Mouse (Mus musculus) liver, embryonic 15.5 days (tissue): ENCODE data around the gene Cox10. TPM values are rescaled to one million over a fixed set of nuclear protein-coding genes. Genes with fewer than 3 reads are reported as not detected.

ENCODE experiments used
- polyA plus RNA-seq: library from polyadenylated mRNA; unstranded; fragments of >200 nt; fragmentation: Nextera tagmentation; extraction: Ambion mirVana; gene quantifications from 2 replicates; pipeline ENCODE4 v1.2.1, GENCODE M21; 2015

Cox10 gene
- polyA plus RNA-seq, 1 experiment from 2014 or later = 7.8 TPM

Other genes starting within 250 kb of the Cox10 start
- gene Hs3st3b1, start 157.2 kb downstream of the Cox10 start, polyA plus RNA-seq = 13.4 and 14.6 TPM in 2 replicates